Mouse (Mus musculus) liver, embryonic 15.5 days (tissue): ENCODE results near the gene Atg2a. TPM values are rescaled to one million over a fixed set of nuclear protein-coding genes. Genes with fewer than 3 reads are reported as not detected.
A peak's percentile ranks its signal among the peaks of the same experiment; 100 is the strongest.

Experiments used
- ATAC-seq: fragments of 200-750 bp; cut with Nextera tagmentation; 2 replicates; pipeline ENCODE4 v1.8.0; 2017; ENCODE audit warnings: moderate number of reproducible peaks, mild to moderate bottlenecking, moderate library complexity; ENCODE audit not compliant: insufficient read depth
- H3K27ac ChIP-seq: fragments of 300-500 bp; sonication (generic); replicated peaks from 2 replicates; pipeline ENCODE4 v1.5.1; 2015; ENCODE audit warnings: mild to moderate bottlenecking, inconsistent platforms
- H3K27me3 ChIP-seq: fragments of 300-500 bp; sonication (generic); 2 replicates; pipeline ENCODE4 v1.6.1; 2015; ENCODE audit warnings: mild to moderate bottlenecking, inconsistent platforms
- H3K36me3 ChIP-seq: fragments of 300-500 bp; sonication (generic); replicated peaks from 2 replicates; pipeline ENCODE4 v1.6.1; 2015; ENCODE audit warnings: moderate library complexity, mild to moderate bottlenecking, inconsistent platforms
- H3K4me1 ChIP-seq: fragments of 300-500 bp; sonication (generic); replicated peaks from 2 replicates; pipeline ENCODE4 v1.6.1; 2015; ENCODE audit warnings: inconsistent platforms
- H3K4me2 ChIP-seq: fragments of 300-500 bp; sonication (generic); 2 replicates; pipeline ENCODE4 v1.6.1; 2015; ENCODE audit warnings: moderate library complexity, mild to moderate bottlenecking, inconsistent platforms
- H3K4me3 ChIP-seq: fragments of 300-500 bp; sonication (generic); replicated peaks from 2 replicates; pipeline ENCODE4 v1.5.1; 2015; ENCODE audit warnings: mild to moderate bottlenecking, inconsistent platforms
- H3K9ac ChIP-seq: fragments of 300-500 bp; sonication (generic); 2 replicates; pipeline ENCODE4 v1.6.1; 2015; ENCODE audit warnings: moderate library complexity, mild to moderate bottlenecking, inconsistent platforms
- H3K9me3 ChIP-seq: fragments of 300-500 bp; sonication (generic); replicated peaks from 2 replicates; pipeline ENCODE4 v1.6.1; 2016; ENCODE audit warnings: inconsistent platforms
- WGBS: fragments of 180-500 bp; shearing (Covaris S2); methylation state at CpG from one replicate; pipeline ENCODE4 v1.1.7; 2015; ENCODE audit warnings: mixed read lengths; ENCODE audit not compliant: insufficient replicate concordance; 5-methylcytosine and 5-hydroxymethylcytosine counted together
- polyA plus RNA-seq: library from polyadenylated mRNA; unstranded; fragments of >200 nt; fragmentation: Nextera tagmentation; extraction: Ambion mirVana; gene quantifications from 2 replicates; pipeline ENCODE4 v1.2.1, GENCODE M21; 2015

The Atg2a gene
- polyA plus RNA-seq, 1 experiment from 2014 or later: 4.7 TPM

DNA sequence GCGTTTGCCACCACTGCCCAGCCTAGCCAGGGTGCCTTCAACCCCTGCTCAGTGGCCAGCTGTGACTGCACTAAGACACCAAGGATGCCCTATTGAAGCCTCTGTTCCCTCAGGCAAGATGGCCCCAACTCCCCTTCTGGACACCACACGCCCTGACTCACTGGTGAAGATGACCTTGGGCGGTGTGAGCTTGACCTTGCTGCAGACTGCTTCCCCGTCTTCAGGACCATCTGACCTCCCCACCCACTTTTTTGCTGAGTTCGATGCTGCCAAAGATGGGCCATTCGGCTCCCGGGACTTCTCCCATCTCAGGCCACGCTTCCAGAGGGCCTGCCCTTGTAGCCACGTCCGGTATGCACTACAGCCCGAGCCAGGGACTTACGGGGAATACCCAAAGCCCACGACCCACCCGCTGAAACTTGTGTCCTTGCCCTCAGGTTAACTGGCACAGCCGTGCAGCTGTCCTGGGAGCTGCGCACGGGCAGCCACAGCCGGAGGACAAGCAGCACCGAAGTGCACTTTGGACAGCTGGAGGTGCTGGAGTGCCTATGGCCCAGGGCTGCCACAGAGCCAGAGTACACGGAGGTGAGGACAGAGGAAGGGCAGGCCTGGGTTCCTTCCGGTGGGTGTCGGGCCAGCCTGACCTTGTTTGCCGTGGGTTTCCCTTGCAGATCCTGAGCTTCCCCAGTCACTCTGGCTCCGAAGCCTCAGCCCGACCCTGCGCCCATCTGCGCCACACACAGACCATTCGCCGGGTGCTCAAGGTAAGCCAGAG, 6.2 kb downstream of the Atg2a start:
- no peak for ATAC-seq
- 85% methylated on average over 29 of the region's 29 CpGs for WGBS
- H3K9ac ChIP-seq: no peak overlapping the region
- H3K36me3 ChIP-seq: peaks cover 77% of the 10 kb centered on the region
- H3K4me3 ChIP-seq: no peak overlapping the region
- peaks cover 14% of the 10 kb centered on the region for H3K4me1 ChIP-seq
- H3K9me3 ChIP-seq: no peaks in the 10 kb centered on the region
- H3K4me2 ChIP-seq: no peak overlapping the region
- H3K27ac ChIP-seq: no peak overlapping the region
- H3K27me3 ChIP-seq: no peaks in the 10 kb centered on the region

DNA sequence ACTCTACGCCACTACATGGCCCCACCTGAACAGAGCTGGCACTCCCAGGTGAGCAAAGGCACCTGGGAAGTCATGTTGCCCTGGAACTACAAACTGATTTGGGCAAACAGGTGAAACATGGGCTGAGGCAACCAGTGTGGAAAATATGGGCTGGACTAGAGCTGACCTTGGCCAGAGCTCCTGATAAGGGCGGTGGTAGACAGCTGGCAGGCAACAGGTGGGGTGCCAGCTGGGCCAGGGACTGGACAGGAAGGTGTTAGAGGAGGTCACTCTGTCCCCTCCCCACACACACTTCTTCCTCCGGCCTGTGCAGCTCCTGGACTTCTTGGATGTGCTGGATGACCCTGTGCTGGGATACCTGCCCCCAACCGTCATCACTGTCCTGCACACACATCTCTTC, 11.6 kb downstream of the Atg2a start:
- Histone ChIP-seq H3K27ac (no peak overlapping the region), H3K4me2 (no peak overlapping the region), H3K9ac (no peak overlapping the region), H3K27me3 (no peaks in the 10 kb centered on the region), H3K36me3 (peaks cover 93% of the 10 kb centered on the region), H3K4me3 (no peak overlapping the region), H3K9me3 (no peaks in the 10 kb centered on the region), H3K4me1 (peaks cover 5% of the 10 kb centered on the region; the same call in 1 of the 2 replicates)
- WGBS: 74% methylated on average over 4 of the region's 4 CpGs
- no peak for ATAC-seq

DNA sequence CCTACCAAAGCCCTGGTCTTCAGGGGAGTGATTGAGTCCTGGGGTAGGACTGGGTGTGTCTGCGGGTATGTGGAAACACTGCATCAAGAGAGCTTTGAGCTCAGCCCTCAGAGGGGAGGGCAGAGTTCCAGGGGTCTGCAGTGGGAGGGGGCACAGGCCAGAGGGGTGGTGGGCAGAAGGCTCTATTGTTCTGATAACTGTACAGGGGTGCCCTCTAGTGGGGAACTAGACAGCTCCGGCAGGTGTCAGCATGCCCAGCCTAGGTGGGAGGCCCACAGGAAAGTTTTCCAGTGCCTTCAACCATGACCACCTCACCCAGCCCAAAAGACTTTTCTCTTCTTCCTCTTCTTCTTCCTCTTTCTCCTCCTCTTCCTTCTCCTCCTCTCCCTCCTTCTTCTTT, 19.0 kb downstream of the Atg2a start:
- Histone ChIP-seq H3K27ac (no peak overlapping the region), H3K9ac (no peak overlapping the region), H3K4me1 (peaks cover 27% of the 10 kb centered on the region), H3K4me3 (no peak overlapping the region), H3K27me3 (no peaks in the 10 kb centered on the region), H3K36me3 (peaks cover 64% of the 10 kb centered on the region), H3K9me3 (no peaks in the 10 kb centered on the region), H3K4me2 (no peak overlapping the region)
- 65% methylated on average over 2 of the region's 2 CpGs for WGBS
- no peak for ATAC-seq

- no peak overlapping the region for H3K4me2 ChIP-seq
- no peaks in the 10 kb centered on the region for H3K27me3 ChIP-seq
- H3K27ac ChIP-seq: no peak overlapping the region
- no peak for ATAC-seq
- no peak overlapping the region for H3K9ac ChIP-seq
- H3K9me3 ChIP-seq: no peaks in the 10 kb centered on the region
- H3K36me3 ChIP-seq: peaks cover 58% of the 10 kb centered on the region
- H3K4me1 ChIP-seq: peaks cover 29% of the 10 kb centered on the region
- no peak overlapping the region for H3K4me3 ChIP-seq
- WGBS: 71% methylated on average over 4 of the region's 4 CpGs
These were observed 19.5 kb downstream of the Atg2a start for GRCm38 (mm10) chr19:6260946-6261345.

DNA sequence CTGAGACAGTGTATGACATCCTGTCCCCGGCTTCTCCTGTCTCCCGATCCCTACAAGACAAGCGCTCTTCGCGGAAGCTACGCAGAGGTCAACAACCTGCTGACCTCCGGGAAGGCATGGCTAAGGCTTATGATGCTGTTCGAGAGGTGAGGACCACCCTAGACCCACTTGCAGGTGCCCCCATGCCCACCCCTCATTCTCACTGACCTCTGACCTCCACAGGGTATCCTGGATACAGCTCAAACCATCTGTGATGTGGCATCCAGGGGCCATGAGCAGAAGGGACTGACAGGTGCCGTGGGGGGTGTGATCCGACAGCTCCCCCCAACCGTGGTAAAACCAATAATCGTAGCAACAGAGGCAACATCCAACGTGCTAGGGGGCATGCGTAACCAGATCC, 19.9 kb downstream of the Atg2a start:
- Histone ChIP-seq H3K4me2 (no peak overlapping the region), H3K9me3 (no peaks in the 10 kb centered on the region), H3K36me3 (peaks cover 54% of the 10 kb centered on the region), H3K4me1 (peaks cover 29% of the 10 kb centered on the region), H3K9ac (no peak overlapping the region), H3K27me3 (no peaks in the 10 kb centered on the region), H3K4me3 (no peak overlapping the region), H3K27ac (no peak overlapping the region)
- ATAC-seq: no peak
- WGBS: 85% methylated on average over 14 of the region's 14 CpGs

DNA sequence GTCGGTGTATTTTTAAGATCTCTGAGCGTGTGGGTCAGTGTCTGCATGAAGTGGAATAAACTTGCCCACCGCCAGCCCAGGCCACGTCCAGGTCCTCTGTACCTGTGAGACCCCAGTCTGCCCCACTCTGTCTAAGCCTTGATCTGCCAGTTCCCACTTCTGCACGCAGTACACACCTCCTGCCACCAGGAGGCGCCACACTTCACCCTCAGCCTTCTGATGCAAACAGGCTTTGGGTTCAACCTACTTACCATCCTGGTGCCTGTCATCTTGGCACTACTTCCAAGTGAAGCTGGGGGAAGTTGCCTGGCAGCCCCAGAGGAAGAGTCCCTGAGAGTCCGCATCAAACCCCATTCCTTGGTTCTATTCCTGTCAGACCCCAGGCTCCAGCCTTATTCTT, 20.8 kb downstream of the Atg2a start:
- H3K27me3 ChIP-seq: no peaks in the 10 kb centered on the region
- no peaks in the 10 kb centered on the region for H3K9me3 ChIP-seq
- H3K4me2 ChIP-seq: no peak overlapping the region
- H3K4me1 ChIP-seq: peaks cover 35% of the 10 kb centered on the region
- H3K9ac ChIP-seq: no peak overlapping the region
- ATAC-seq: no peak
- peak overlapping the region; percentile 14; the same call in 1 of the 2 replicates for H3K27ac ChIP-seq
- H3K36me3 ChIP-seq: peaks cover 46% of the 10 kb centered on the region
- WGBS: 43% methylated on average over 7 of the region's 7 CpGs
- no peak overlapping the region for H3K4me3 ChIP-seq

DNA sequence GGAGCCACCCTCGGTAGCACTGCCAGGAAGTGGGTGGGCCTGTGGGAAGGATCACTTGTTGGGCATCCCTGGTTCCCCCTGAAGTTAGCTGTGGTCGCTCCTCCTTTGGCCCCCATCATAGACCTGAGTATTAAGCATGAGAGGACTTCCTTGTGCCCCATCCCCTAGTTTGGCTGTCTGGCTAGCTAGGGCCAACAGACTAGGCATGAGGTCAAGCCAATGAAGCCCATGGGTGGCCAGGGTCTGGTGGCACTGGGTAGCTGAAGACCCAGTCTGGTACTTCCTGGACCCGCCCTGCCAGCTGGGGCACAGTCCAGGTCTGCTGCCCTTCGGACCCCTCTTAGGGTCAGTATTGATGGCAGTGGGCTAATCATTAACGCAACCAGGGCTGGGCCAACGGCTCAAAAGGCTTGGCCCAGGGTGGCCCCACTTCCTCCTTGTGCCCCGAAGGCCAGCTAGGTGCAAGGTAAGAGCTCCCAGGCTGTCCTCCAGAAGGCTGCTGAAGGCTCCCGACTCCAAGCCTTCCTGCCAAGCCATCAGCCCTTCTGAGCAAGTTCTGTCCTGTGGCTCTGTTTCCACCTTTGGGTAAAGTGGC, 21.5 kb downstream of the Atg2a start:
- peak overlapping the region; percentile 14 for H3K27ac ChIP-seq
- H3K4me3 ChIP-seq: peak overlapping the region; percentile 40
- WGBS: 57% methylated on average over 8 of the region's 8 CpGs
- peak overlapping the region; percentile 51 for H3K4me2 ChIP-seq
- ATAC-seq: peak; percentile 68
- H3K4me1 ChIP-seq: peaks cover 40% of the 10 kb centered on the region
- no peaks in the 10 kb centered on the region for H3K9me3 ChIP-seq
- peaks cover 38% of the 10 kb centered on the region for H3K36me3 ChIP-seq
- peaks cover 7% of the 10 kb centered on the region; the same call in 1 of the 2 replicates for H3K27me3 ChIP-seq
- 0 out of 2 replicates have a peak overlapping the region, but pooled peaks have one; percentile 28 for H3K9ac ChIP-seq

- peaks cover 26% of the 10 kb centered on the region for H3K36me3 ChIP-seq
- peaks cover 50% of the 10 kb centered on the region for H3K4me1 ChIP-seq
- peak overlapping the region; percentile 51 for H3K4me2 ChIP-seq
- H3K27ac ChIP-seq: peak overlapping the region; percentile 14; the same call in 1 of the 2 replicates
- H3K4me3 ChIP-seq: peak overlapping the region; percentile 40
- peak overlapping the region; percentile 28; the same call in 1 of the 2 replicates for H3K9ac ChIP-seq
- H3K9me3 ChIP-seq: no peaks in the 10 kb centered on the region
- 40% methylated on average over 9 of the region's 9 CpGs for WGBS
- peaks cover 7% of the 10 kb centered on the region; the same call in 1 of the 2 replicates for H3K27me3 ChIP-seq
- no peak for ATAC-seq
These were observed 22.7 kb downstream of the Atg2a start for GRCm38 (mm10) chr19:6264200-6264599.

DNA sequence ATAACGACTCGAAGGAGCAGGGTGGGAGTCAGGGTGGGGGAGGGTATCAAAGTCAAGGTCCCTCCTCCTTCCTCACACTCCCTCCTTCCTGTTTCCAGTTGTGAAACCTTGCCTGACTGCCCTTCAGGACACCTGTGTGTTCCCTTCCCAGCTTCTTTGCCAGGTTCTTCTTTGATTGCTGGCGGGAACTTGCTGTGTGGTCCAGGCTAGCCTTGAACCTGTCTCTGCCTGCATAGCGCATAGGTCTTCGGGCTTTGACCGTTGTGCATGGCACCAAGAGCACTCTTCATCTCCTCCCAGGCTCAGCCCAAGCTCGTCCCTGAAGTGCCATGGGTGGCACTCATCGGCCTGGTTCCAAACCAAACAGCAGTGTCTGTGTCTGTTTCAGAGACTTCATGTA, 23.5 kb downstream of the Atg2a start:
- peak overlapping the region; percentile 40 for H3K4me3 ChIP-seq
- no peak overlapping the region for H3K9ac ChIP-seq
- 71% methylated on average over 8 of the region's 8 CpGs for WGBS
- H3K27me3 ChIP-seq: peaks cover 7% of the 10 kb centered on the region; the same call in 1 of the 2 replicates
- no peak for ATAC-seq
- H3K4me2 ChIP-seq: peak overlapping the region; percentile 51
- H3K36me3 ChIP-seq: peaks cover 21% of the 10 kb centered on the region
- H3K9me3 ChIP-seq: no peaks in the 10 kb centered on the region
- peaks cover 58% of the 10 kb centered on the region for H3K4me1 ChIP-seq
- H3K27ac ChIP-seq: no peak overlapping the region

GRCm38 (mm10) chr19:6265727-6266182, 24.3 kb downstream of the Atg2a start:
- Histone ChIP-seq H3K9ac (no peak overlapping the region), H3K27ac (no peak overlapping the region), H3K36me3 (peaks cover 14% of the 10 kb centered on the region), H3K27me3 (peaks cover 7% of the 10 kb centered on the region; the same call in 1 of the 2 replicates), H3K4me2 (peak overlapping the region; percentile 51; the same call in 1 of the 2 replicates), H3K9me3 (no peaks in the 10 kb centered on the region), H3K4me3 (no peak overlapping the region), H3K4me1 (peaks cover 64% of the 10 kb centered on the region)
- no peak for ATAC-seq
- 47% methylated on average over 6 of the region's 6 CpGs for WGBS
